Mouse (Mus musculus) liver, embryonic 14.5 days (tissue): ENCODE data around the gene Tmem9. TPM values are rescaled to one million over a fixed set of nuclear protein-coding genes. Genes with fewer than 3 reads are reported as not detected.
A peak's percentile ranks its signal among the peaks of the same experiment; 100 is the strongest.

Experiments
- ATAC-seq: fragments of 200-750 bp; cut with Nextera tagmentation; 2 replicates; pipeline ENCODE4 v1.8.0; 2017; ENCODE audit warnings: moderate number of reproducible peaks, mild to moderate bottlenecking, moderate library complexity; ENCODE audit not compliant: insufficient read depth
- DNase-seq, 3 experiments: peaks; one replicate each; pipeline ENCODE4 v3.0.0-alpha.2; 2012 to 2013; ENCODE audit warnings: low read depth in 3 of 3, low spot score in 3 of 3
- H3K27ac ChIP-seq: fragments of 300-500 bp; sonication (generic); 2 replicates; pipeline ENCODE4 v1.5.1; 2014; ENCODE audit warnings: moderate library complexity, mild to moderate bottlenecking, control low read depth, inconsistent platforms
- H3K27me3 ChIP-seq: fragments of 300-500 bp; sonication (generic); 2 replicates; pipeline ENCODE4 v1.6.1; 2014; ENCODE audit warnings: mild to moderate bottlenecking, low read length, moderate library complexity; ENCODE audit not compliant: control insufficient read depth, insufficient read depth
- H3K36me3 ChIP-seq: fragments of 300-500 bp; sonication (generic); replicated peaks from 2 replicates; pipeline ENCODE4 v1.6.1; 2014; ENCODE audit warnings: low read depth; ENCODE audit not compliant: control insufficient read depth, insufficient read depth
- H3K4me1 ChIP-seq, 2 experiments: fragments of 200-500 bp in 1 of 2; fragments of 300-500 bp in 1 of 2; sonication (generic) in 1 of 2; replicated peaks; 2 replicates each; pipeline ENCODE4 v1.6.1; 2012 to 2014; ENCODE audit warnings: antibody characterized with exemption in 1 of 2, inconsistent platforms in 1 of 2, low read length in 1 of 2; ENCODE audit not compliant: control insufficient read depth in 2 of 2, insufficient read depth in 2 of 2
- H3K4me2 ChIP-seq: fragments of 300-500 bp; sonication (generic); 2 replicates; pipeline ENCODE4 v1.6.1; 2014; ENCODE audit warnings: low read depth, mild to moderate bottlenecking, control low read depth, moderate library complexity
- H3K4me3 ChIP-seq, 2 experiments: fragments of 200-500 bp in 1 of 2; fragments of 300-500 bp in 1 of 2; sonication (generic) in 1 of 2; 2 replicates each; pipeline ENCODE4 v1.5.1; 2012 to 2014; ENCODE audit warnings: low read depth in 2 of 2, low read length in 2 of 2, mild to moderate bottlenecking in 2 of 2, control low read depth in 1 of 2, inconsistent platforms in 1 of 2, moderate library complexity in 1 of 2; ENCODE audit not compliant: insufficient read depth in 1 of 2
- H3K9ac ChIP-seq: fragments of 300-500 bp; sonication (generic); replicated peaks from 2 replicates; pipeline ENCODE4 v1.6.1; 2014; ENCODE audit warnings: mild to moderate bottlenecking, control low read depth, moderate library complexity
- H3K9me3 ChIP-seq: fragments of 300-500 bp; sonication (generic); 2 replicates; pipeline ENCODE4 v1.6.1; 2016; ENCODE audit warnings: low read length, mixed read lengths; ENCODE audit not compliant: control insufficient read depth
- CTCF ChIP-seq: IDR thresholded peaks from 2 replicates; pipeline ENCODE4 v1.5.1; 2016; ENCODE audit warnings: antibody characterized with exemption, low read depth, control low read depth
- EP300 ChIP-seq: IDR thresholded peaks from 2 replicates; pipeline ENCODE4 v1.6.1; 2016; ENCODE audit warnings: antibody characterized with exemption, low read depth
- WGBS: fragments of 180-500 bp; shearing (Covaris S2); extraction: QIAGEN DNeasy Blood & Tissue Kit; methylation state at CpG from one replicate; pipeline ENCODE4 v1.1.7; 2014; ENCODE audit not compliant: insufficient replicate concordance; 5-methylcytosine and 5-hydroxymethylcytosine counted together
- polyA plus RNA-seq, 2 experiments: library from polyadenylated mRNA; depleted of rRNA in 1 of 2; stranded (reverse) in 1 of 2; unstranded in 1 of 2; fragments of >200 nt; fragmentation: Nextera tagmentation in 1 of 2; extraction: Ambion mirVana in 1 of 2; gene quantifications; 2 replicates each; pipeline versions ENCODE4 v1.2.1 to v1.2.3; 2012 to 2014

Gene Tmem9
- polyA plus RNA-seq, 2 experiments: 44.2 to 44.4 TPM

DNA sequence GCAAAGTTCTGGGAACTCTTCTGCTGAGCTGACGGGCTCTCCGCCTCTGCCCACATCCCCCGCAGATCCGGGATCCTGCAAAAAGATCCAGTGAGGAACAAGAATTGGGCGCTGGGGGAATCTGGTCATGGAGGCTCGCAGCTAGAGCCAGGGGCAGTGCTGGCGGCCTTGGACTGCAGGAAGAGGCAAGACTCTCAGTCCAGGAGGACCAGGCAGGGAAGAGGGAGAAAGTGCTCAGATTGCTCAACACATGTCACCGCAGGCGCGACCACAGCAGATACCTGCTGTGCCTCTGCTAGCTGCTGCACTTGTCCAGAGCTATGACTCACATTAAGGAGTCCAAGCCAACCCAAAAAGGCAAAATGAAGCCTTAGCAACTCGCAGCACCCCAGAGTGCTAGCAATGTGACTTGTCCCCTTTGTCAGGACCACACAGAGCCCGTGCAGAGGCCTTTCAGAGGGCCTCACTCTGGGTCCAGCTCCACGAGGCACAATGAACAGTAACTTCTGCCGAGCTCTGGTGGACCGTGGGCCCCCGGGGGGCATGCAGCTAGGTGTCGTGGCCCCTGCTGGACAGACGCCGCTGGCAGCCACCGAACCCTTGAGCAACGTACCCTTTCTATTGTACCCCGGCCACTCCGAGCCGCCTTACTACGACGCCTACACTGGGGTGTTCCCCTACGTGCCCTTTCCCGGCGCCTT lies 42.5 kb downstream of the Tmem9 start, which contains the start of gene Ascl5:
TSS of gene Ascl5 (plus strand) at position 493 of the 701 bp plus-strand sequence.
- H3K9ac ChIP-seq: no peak within 1 kb of the TSS
- H3K4me2 ChIP-seq: no peak within 1 kb of the TSS
- H3K9me3 ChIP-seq: no peaks in the 10 kb centered on the region
- H3K27me3 ChIP-seq: peaks cover 50% of the 10 kb centered on the region
- no peak for DNase-seq
- H3K4me1 ChIP-seq: no peaks in the 10 kb centered on the region
- no peak for TF ChIP-seq CTCF
- no peak for TF ChIP-seq EP300
- WGBS: 17% methylated on average over 29 of the region's 29 CpGs
- no peak within 1 kb of the TSS for H3K27ac ChIP-seq
- ATAC-seq: no peak
- H3K4me3 ChIP-seq: no peak within 1 kb of the TSS
- H3K36me3 ChIP-seq: no peaks in the 10 kb centered on the region

DNA sequence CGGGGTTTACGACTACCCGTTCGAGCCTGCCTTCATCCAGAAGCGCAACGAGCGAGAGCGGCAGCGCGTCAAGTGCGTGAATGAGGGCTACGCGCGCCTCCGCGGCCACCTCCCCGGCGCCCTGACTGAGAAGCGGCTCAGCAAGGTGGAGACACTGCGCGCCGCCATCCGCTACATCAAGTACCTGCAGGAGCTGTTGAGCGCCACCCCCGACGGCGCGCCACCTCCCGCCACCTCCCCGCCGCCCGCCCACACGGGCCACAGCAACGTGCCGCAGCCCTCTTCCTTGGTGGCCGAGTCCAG lies 43.0 kb downstream of the Tmem9 start:
- Histone ChIP-seq H3K27me3 (peaks cover 50% of the 10 kb centered on the region), H3K4me2 (no peak overlapping the region), H3K9me3 (no peaks in the 10 kb centered on the region), H3K27ac (no peak overlapping the region), H3K36me3 (no peaks in the 10 kb centered on the region), H3K9ac (no peak overlapping the region), H3K4me3 (no peak overlapping the region), H3K4me1 (no peaks in the 10 kb centered on the region)
- ATAC-seq (0 out of 2 replicates have a peak, but pooled peaks have one; percentile 3), DNase-seq (no peak)
- TF ChIP-seq EP300 (no peak), CTCF (no peak)
- WGBS: 3% methylated on average over 36 of the region's 36 CpGs

DNA sequence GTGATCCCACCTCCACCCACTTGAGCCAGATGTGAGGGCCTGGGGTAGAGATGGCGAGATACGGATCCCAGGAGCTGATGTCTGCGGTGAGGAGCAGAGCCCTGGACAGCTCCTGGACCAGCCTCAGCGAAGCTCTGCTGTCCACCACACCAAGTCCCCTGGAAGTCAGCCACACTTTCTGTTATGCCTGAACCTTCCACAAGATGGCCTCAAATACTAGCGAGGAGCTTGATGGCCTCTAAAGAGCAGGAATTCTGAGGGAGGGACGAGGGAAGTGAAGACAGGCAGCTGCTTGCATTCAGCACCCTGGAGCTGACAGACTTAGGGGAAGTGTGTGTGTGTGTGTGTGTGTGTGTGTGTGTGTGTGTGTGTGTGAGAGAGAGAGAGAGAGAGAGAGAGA lies 43.5 kb downstream of the Tmem9 start:
- H3K36me3 ChIP-seq: no peaks in the 10 kb centered on the region
- peaks cover 50% of the 10 kb centered on the region for H3K27me3 ChIP-seq
- 3% methylated on average over 6 of the region's 6 CpGs for WGBS
- TF ChIP-seq EP300 (no peak), CTCF (peak; percentile 77)
- H3K27ac ChIP-seq: no peak overlapping the region
- H3K4me1 ChIP-seq: no peaks in the 10 kb centered on the region
- peak; percentile 24 to 35 (median 34) for DNase-seq
- H3K9me3 ChIP-seq: no peaks in the 10 kb centered on the region
- H3K4me3 ChIP-seq: no peak overlapping the region
- no peak for ATAC-seq
- no peak overlapping the region for H3K4me2 ChIP-seq
- H3K9ac ChIP-seq: no peak overlapping the region

DNA sequence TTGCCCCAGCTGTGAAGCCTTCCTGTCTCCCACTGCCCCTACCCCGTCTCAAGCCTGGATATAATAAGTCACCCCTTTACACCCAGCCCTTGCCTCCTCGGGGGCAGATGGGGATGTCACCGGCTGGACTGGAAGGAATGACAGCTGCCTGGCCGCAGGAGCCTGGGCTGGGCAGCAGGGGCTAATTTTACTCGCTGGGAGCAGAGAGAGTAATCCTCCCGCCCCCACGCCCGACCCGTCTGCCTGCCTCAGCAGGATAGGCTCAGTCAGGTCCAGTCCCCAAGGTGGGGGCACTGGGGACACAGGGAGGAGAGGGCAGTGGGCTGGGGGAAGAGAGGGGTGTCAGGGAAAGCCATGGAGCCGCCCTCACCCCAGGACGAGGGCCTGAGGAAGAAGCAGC lies 44.6 kb downstream of the Tmem9 start, which contains the start of gene Cacna1s:
TSS of gene Cacna1s (plus strand) at position 204 of the 400 bp plus-strand sequence.
- Histone ChIP-seq H3K4me3 (no peak within 1 kb of the TSS), H3K27me3 (peaks cover 50% of the 10 kb centered on the region), H3K9me3 (no peaks in the 10 kb centered on the region), H3K9ac (no peak within 1 kb of the TSS), H3K4me2 (no peak within 1 kb of the TSS), H3K36me3 (no peaks in the 10 kb centered on the region), H3K27ac (no peak within 1 kb of the TSS), H3K4me1 (no peaks in the 10 kb centered on the region)
- no peak for ATAC-seq
- DNase-seq: no peak
- 31% methylated on average over 11 of the region's 11 CpGs for WGBS
- no peak for TF ChIP-seq EP300
- no peak for TF ChIP-seq CTCF

DNA sequence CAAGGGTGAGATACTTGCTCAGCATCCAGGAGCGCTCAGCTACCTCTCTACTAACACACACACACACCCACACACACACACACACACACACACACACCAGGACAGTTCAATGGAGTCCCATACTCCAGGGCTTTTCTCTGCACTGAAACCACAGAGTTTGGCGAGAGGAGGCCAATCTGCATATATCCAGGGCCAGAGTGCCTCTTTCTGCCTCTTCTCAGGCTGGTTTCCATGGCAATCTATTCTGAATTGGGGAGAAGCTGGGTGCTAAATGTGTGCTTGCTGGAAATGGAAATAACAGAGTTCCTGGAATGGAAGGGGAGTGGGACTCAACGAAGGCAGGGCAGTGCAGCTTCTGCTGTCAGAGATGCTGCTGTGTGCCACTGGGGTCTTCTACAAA lies 47.8 kb downstream of the Tmem9 start:
- Histone ChIP-seq H3K9ac (no peak overlapping the region), H3K36me3 (no peaks in the 10 kb centered on the region), H3K9me3 (no peaks in the 10 kb centered on the region), H3K4me2 (no peak overlapping the region), H3K27ac (no peak overlapping the region), H3K27me3 (peaks cover 21% of the 10 kb centered on the region), H3K4me1 (0 out of 4 replicates have a peak, but pooled peaks cover 0 to 2% of the 10 kb centered on the region in 2 experiments), H3K4me3 (no peak overlapping the region)
- DNase-seq (no peak), ATAC-seq (no peak)
- TF ChIP-seq EP300 (no peak), CTCF (no peak)
- WGBS: 41% methylated on average over 3 of the region's 3 CpGs
